Mouse (Mus musculus) T-cell, adult 66 days (primary cell): ENCODE data around the gene Fkbpl. TPM values are rescaled to one million over a fixed set of nuclear protein-coding genes. Genes with fewer than 3 reads are reported as not detected.

Experiments
- total RNA-seq, 2 experiments: library from RNA; stranded (reverse); gene quantifications; 3 replicates in 1 of 2; 4 replicates in 1 of 2; pipeline ENCODE4 v1.2.4; 2023

Fkbpl gene
- total RNA-seq, result 1 to 10 TPM; 2.1 to 3.5 TPM

DNA sequence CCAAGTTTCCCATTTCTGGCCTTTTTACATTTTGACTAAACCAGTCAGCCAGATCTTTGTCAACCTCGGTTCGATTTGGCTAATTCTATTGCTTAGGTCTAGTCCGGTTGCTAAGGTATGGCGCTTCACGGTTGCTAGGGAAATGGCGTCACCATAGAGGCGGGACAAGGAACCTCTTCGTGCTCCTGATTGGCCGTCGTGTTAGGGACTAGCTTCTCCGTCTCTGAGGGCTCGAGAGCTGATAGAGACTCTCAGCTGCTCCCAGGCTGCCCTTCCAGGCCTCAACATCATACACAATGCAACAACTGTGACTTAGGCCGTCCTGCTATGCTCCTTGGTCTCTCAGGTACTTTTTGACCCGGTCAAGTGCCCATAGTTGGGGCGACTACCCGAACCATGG, at the start of gene Fkbpl:
TSS of gene Fkbpl (plus strand) at position 157 of the 400 bp plus-strand sequence.

DNA sequence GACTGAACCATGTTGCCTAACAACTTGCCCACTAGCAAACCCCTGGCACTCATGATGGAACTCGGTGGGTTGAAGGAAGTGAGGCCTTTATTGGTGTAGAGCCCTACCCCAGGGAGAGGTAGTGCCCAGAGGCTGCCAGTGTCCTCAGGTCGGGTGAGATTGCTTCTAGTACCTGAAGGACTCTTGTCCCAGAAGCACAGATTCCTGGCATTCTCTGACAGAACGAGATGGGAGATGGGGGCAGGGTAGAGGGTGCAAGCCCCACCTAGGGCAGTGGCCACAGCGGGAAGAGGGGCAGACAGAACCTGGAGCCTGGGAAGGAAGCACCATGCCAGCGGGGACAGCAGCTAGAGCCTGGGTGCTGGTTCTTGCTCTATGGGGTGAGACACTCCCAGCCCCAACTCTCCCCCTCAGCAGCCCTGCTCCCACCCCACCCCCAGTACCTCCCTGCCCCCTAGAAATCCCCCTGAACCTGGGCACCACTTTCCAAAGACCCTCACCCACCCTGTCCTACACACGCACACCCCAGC, 46.9 kb upstream of the Fkbpl start, which contains the start of gene Ager:
TSS of gene Ager (plus strand) at position 297 of the 530 bp plus-strand sequence.

DNA sequence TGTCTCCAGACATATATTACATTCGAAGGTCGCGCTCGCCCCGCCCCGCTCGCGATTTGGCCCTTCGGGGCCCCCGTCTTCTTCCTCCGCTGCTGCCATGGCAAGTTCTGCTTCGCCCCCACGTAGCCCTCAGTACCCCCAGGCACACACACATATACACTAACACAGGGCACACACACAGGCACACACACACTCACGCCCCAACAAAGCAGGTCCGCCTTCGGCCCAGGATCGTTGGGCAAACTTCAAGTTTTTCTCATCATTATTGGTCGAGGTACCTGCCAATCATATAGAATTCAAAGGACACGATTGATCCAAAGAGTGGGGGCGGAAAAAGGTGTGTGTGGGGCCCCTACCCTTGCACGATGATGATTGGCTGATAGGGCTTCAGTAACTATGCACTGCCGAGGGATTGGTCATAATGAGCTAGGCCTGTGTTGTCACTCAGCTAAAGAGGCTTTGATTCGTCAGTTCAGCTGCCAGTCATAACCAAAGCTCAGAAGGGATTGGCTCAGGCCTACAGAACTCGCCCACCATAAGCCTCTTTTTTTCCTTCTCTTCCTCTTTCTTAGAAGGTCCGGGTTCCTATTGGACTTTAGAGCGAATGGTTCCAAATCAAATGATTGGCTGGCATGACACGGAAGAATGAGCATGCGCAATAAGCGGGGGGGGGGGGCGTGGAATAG, 41.0 kb upstream of the Fkbpl start, which contains the start of gene Rnf5:
TSS of gene Rnf5 (minus strand) at position 316 of the 686 bp plus-strand sequence.

DNA sequence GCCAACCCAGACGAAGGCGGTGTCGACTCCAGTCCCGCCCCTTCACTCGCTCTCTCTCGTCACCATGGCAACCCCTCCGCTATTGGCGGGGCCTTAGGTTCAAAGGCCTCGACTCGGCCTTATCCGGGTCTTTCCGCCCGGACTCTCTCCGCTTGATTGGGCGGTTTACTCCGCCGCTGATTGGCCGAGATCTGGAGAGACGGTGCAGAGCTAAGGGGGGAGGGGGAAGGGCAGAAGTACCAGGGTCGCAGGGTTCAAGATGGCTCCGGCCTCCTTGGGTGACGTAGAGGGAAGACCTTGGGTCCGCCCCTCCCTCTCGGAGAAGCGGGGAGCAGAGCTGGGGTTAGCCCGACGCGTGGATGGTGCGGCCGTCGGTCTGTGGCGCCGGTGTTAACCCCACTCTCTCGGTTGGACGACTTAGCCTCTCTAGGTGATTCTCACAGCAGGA, 40.5 kb upstream of the Fkbpl start, which contains the start of gene Agpat1:
TSS of gene Agpat1 (plus strand) at position 202 of the 448 bp plus-strand sequence.

DNA sequence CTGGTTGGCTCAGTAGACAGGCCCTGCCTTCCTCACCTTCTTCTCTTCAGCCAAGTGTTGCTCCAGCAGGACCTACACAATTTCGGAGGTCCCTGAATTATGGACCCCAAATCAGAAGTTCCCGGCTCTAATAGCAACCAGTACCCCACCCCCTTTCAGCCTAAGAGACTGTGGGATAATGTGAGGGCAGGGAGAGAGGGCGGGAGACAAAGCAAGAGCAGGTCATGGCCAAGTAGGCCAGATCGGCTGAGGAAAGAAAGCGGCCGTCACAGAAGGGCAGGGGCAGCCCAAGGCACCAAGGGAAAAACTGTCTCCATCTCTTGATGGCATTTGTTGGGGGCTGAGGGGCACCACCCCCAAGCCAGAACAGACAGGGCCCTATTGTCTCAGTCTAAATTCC, 28.7 kb upstream of the Fkbpl start, which contains the start of gene Egfl8:
TSS of gene Egfl8 (minus strand) at position 101 of the 400 bp plus-strand sequence.

DNA sequence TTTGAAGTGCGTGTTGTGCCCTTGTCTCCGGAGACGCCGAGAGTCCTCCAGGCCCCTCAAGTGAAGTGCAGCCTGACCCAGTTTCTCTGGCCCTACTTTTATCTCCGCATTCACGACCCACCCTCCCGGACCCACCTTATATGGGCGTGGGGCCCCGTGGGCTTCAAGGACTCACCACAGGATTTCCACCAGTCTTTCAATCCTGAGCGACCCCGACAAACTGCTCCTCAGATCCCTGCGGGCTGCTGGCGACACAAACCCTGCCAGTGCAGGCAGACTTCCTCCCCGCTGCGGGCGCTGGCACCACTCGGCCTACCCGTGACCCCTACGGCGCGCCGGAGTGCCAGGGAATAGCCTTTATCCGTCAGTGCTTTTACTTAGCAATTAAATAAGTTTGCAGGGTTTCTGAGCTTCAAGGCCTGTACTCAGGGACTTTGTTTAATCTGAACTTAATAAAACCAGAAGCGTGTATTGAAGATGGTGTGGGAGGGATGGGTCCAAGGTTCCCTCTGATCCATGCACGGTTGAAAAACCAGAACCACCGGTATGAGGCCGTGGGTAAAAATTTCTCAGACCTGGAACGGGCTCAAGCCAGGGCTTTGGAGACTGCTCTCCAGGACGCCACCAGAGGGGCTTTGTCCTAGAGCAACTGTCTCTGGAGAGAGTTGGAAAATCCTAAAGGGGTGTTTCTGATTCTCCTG, 16.5 kb upstream of the Fkbpl start, which contains the start of gene Ppt2:
TSS of gene Ppt2 (minus strand) at position 568 of the 701 bp plus-strand sequence.

DNA sequence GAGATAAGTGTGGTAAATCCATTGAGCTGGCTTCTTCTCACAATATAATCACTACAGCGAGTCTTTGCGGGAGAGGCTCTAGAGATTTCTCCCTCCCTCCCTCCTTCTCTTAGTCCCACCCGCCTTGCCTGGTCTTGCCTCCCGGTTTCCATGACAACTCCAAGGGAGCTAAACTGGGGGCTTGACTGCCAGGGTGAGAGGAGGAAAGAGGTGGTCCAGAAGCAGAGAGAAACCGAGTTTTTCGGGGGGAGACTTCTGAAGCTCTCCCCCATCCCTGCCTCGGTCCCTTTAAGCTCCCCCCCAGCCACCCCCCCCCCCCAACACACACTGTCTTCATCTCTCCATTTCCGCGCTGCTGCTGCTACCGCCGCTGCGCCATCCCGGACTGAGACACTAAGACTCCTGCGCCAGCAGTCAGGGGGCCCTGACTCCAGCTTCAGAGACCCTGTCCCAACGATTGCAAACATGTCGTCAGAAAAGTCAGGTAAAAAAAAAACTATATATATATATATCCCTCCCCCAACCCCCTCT, 15.3 kb upstream of the Fkbpl start, which contains the start of gene Prrt1:
TSS of gene Prrt1 (plus strand) at position 313 of the 531 bp plus-strand sequence.

DNA sequence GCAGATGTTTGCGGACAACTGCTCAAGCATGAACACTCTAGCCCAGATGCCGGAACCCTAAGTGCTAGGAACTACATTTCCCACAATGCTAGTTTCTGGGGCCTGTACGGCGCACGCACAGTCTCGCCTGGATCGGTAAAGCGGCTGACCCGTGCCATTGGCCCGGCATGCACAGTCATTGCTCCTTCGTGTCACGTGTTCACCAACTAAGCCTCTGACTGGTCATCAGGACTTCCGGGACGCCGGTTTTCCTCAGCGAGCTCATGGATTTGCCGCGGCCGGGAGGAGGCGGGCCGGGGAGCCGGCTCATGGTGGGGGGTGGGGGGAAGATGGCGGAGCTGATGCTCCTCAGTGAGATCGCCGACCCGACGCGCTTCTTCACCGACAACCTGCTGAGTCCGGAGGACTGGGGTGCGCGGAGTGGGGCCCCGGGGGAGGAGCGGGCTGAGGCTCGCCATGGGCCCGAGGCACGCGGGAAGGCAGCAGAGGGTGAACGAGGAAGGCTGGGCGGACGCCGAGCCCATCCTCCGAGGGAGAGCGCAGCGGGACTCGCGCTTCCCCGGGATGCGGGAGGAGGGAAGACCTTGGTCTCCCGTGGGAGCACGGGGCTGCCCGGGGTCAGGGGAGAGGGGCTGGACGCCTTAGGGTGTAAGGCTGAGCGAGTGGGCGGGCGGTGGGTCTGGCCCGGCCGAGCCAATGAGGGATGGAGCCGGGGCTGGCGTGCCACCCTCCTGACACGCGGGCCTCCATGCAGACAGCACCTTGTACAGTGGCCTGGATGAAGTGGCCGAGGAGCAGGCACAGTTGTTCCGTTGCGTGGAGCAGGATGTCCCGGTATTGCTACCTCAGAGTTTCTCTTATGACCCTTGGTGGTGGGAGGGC, 2.6 kb downstream of the Fkbpl start, which contains the start of gene Atf6b:
TSS of gene Atf6b (plus strand) at position 241 of the 882 bp plus-strand sequence.

DNA sequence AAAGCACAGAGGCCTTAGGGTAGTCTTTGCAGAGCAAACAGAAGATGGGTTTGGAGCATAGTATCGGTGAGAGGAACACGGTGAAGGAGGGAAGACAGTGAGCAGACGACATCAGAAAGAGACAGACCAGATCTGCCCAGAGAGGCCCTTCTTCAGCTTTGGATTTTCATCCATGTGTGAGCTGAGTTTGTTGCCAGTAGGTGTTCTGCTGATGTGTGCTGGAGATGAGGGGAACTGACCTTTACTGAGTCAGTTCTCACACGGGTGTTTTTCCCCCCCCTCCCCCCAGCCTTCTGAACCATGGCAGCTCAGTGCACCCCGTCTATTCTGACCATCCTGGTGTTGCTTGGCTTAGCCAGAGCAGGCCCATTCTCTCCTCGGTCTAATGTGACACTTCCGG, 25.7 kb downstream of the Fkbpl start, which contains the start of gene Tnxb:
TSS of gene Tnxb (plus strand) at position 301 of the 400 bp plus-strand sequence.

Other genes with a start within 250 kb of the Fkbpl start
- 1 to 10 TPM; 1.1 to 2.8 TPM for gene BC051142, start 245.9 kb upstream of the Fkbpl start, total RNA-seq
- not detected for gene Btnl4, start 167.4 kb upstream of the Fkbpl start, total RNA-seq
- gene Btnl6, start 127.4 kb upstream of the Fkbpl start, total RNA-seq, result not detected
- under 1 TPM; 0.09 to 0.12 TPM for gene Notch4, start 80.5 kb upstream of the Fkbpl start, total RNA-seq
- 100 to 1,000 TPM; 217 to 222 TPM for gene Gpsm3, start 55.0 kb upstream of the Fkbpl start, total RNA-seq
- gene Pbx2, start 53.5 kb upstream of the Fkbpl start, total RNA-seq, result 10 to 100 TPM; 52.2 to 55.0 TPM
- 1 to 10 TPM; 9.0 to 9.7 TPM for gene Ager, start 46.9 kb upstream of the Fkbpl start, total RNA-seq
- 10 to 100 TPM; 39.2 to 39.6 TPM for gene Rnf5, start 41.1 kb upstream of the Fkbpl start, total RNA-seq
- 10 to 100 TPM; 58.6 to 68.9 TPM for gene Agpat1, start 40.5 kb upstream of the Fkbpl start, total RNA-seq
- gene Egfl8, start 28.8 kb upstream of the Fkbpl start, total RNA-seq, result 1 to 10 TPM; 5.2 to 7.1 TPM
- 10 to 100 TPM; 28.1 to 31.6 TPM for gene Ppt2, start 16.3 kb upstream of the Fkbpl start, total RNA-seq
- gene Prrt1, start 15.2 kb upstream of the Fkbpl start, total RNA-seq, result 10 to 100 TPM; 13.9 to 20.0 TPM
- 10 to 100 TPM; 46.2 to 55.1 TPM for gene Atf6b, start 2.4 kb downstream of the Fkbpl start, total RNA-seq
- under 1 TPM in 1 of 2 experiments, not detected in 1; 0.09 TPM for gene Tnxb, start 25.8 kb downstream of the Fkbpl start, total RNA-seq
- gene C4b, start 99.1 kb downstream of the Fkbpl start, total RNA-seq, result 1 to 10 TPM in 1 of 2 experiments, under 1 TPM in 1; 0.93 to 1.6 TPM
- not detected for gene Cyp21a1, start 159.8 kb downstream of the Fkbpl start, total RNA-seq
- 10 to 100 TPM; 57.0 to 64.6 TPM for gene Stk19, start 192.2 kb downstream of the Fkbpl start, total RNA-seq
- gene Dxo, start 192.3 kb downstream of the Fkbpl start, total RNA-seq, result 10 to 100 TPM; 74.3 to 76.9 TPM
- gene Skiv2l, start 205.4 kb downstream of the Fkbpl start, total RNA-seq, result 100 to 1,000 TPM; 102 to 116 TPM
- 10 to 100 TPM; 29.5 to 31.1 TPM for gene Nelfe, start 205.6 kb downstream of the Fkbpl start, total RNA-seq
- gene Cfb, start 217.8 kb downstream of the Fkbpl start, total RNA-seq, result under 1 TPM in 1 of 2 experiments, not detected in 1; 0.38 TPM
- gene Zbtb12, start 234.7 kb downstream of the Fkbpl start, total RNA-seq, result 1 to 10 TPM; 4.7 to 5.7 TPM
- gene Gm20547, start 237.3 kb downstream of the Fkbpl start, total RNA-seq, result not detected